Mouse (Mus musculus) heart, postnatal 0 days (tissue): ENCODE measurements around the gene Magoh.

Experiments used
- CTCF ChIP-seq: IDR thresholded peaks from 2 replicates; pipeline ENCODE4 v1.5.1; 2016; ENCODE audit warnings: antibody characterized with exemption, control low read depth, low read depth
- EP300 ChIP-seq: IDR thresholded peaks from 2 replicates; pipeline ENCODE4 v1.6.1; 2016; ENCODE audit warnings: antibody characterized with exemption, low read depth

GRCm38 (mm10) chr4:107889731-107890432, 10.3 kb downstream of the Magoh start, which contains the start of gene 0610037L13Rik:
- TF ChIP-seq CTCF, result no peak
- TF ChIP-seq EP300, result no peak
